Mouse (Mus musculus): Measurements from ENCODE around the gene Epn3. TPM values are rescaled to one million over a fixed set of nuclear protein-coding genes. Genes with fewer than 3 reads are reported as not detected.

Gene Epn3
- polyA plus RNA-seq, 1 experiment from 2014 or later = 0.66 TPM

GRCm38 (mm10) chr11:94464170-94464569 lies 35.6 kb downstream of the Epn3 start:
- Histone ChIP-seq H3K4me1 (peaks cover 29% of the 10 kb centered on the region), H3K4me3 (no peak overlapping the region), H3K27me3 (no peaks in the 10 kb centered on the region), H3K9ac (replicated peaks) (no peak overlapping the region), H3K36me3 (no peaks in the 10 kb centered on the region), H3K27ac (replicated peaks) (no peak overlapping the region), H3K4me2 (replicated peaks) (no peak overlapping the region), H3K9me3 (no peaks in the 10 kb centered on the region)
- WGBS = 54% methylated on average over 2 of the region's 2 CpGs
- no peak for ATAC-seq (replicated peaks)

GRCm38 (mm10) chr11:94461856-94462255 lies 37.9 kb downstream of the Epn3 start:
- whole genome bisulfite sequencing = 92% methylated on average over 11 of the region's 11 CpGs
- Histone ChIP-seq H3K4me3 (no peak overlapping the region), H3K9ac (replicated peaks) (no peak overlapping the region)

GRCm38 (mm10) chr11:94457001-94457400 lies 42.8 kb downstream of the Epn3 start:
- Histone ChIP-seq H3K27ac (replicated peaks) (no peak overlapping the region), H3K9me3 (no peaks in the 10 kb centered on the region)

More at GRCm38 (mm10) chr11:94461856-94462255, 37.9 kb downstream of the Epn3 start:
- ATAC-seq (replicated peaks) = no peak
- H3K4me2 ChIP-seq (replicated peaks) = no peak overlapping the region
- H3K27me3 ChIP-seq = no peaks in the 10 kb centered on the region
- H3K27ac ChIP-seq (replicated peaks) = no peak overlapping the region
- no peaks in the 10 kb centered on the region for H3K9me3 ChIP-seq
- H3K36me3 ChIP-seq = no peaks in the 10 kb centered on the region
- H3K4me1 ChIP-seq = peaks cover 15% of the 10 kb centered on the region

GRCm38 (mm10) chr11:94456347-94456746 lies 43.4 kb downstream of the Epn3 start:
- no peak for ATAC-seq (replicated peaks)
- H3K9ac ChIP-seq (replicated peaks) = no peak overlapping the region
- H3K36me3 ChIP-seq = no peaks in the 10 kb centered on the region
- no peaks in the 10 kb centered on the region for H3K27me3 ChIP-seq
- no peak overlapping the region for H3K27ac ChIP-seq (replicated peaks)
- peaks cover 12% of the 10 kb centered on the region for H3K4me1 ChIP-seq
- 81% methylated on average over 3 of the region's 3 CpGs for WGBS
- H3K9me3 ChIP-seq = no peaks in the 10 kb centered on the region
- no peak overlapping the region for H3K4me3 ChIP-seq
- no peak overlapping the region for H3K4me2 ChIP-seq (replicated peaks)

More at GRCm38 (mm10) chr11:94457001-94457400, 42.8 kb downstream of the Epn3 start:
- Histone ChIP-seq H3K9ac (replicated peaks) (no peak overlapping the region), H3K4me2 (replicated peaks) (no peak overlapping the region), H3K4me1 (peaks cover 12% of the 10 kb centered on the region), H3K4me3 (no peak overlapping the region), H3K27me3 (no peaks in the 10 kb centered on the region), H3K36me3 (no peaks in the 10 kb centered on the region)
- WGBS = 89% methylated on average over 15 of the region's 15 CpGs
- no peak for ATAC-seq (replicated peaks)

GRCm38 (mm10) chr11:94455161-94455820 lies 44.5 kb downstream of the Epn3 start:
- H3K27me3 ChIP-seq = no peaks in the 10 kb centered on the region
- 0 out of 2 replicates have a peak, but pooled peaks have one; percentile 44 for ATAC-seq (replicated peaks)
- peaks cover 15% of the 10 kb centered on the region for H3K4me1 ChIP-seq
- H3K9me3 ChIP-seq = no peaks in the 10 kb centered on the region
- no peak overlapping the region for H3K4me2 ChIP-seq (replicated peaks)
- no peak overlapping the region for H3K4me3 ChIP-seq
- no peaks in the 10 kb centered on the region for H3K36me3 ChIP-seq
- H3K27ac ChIP-seq (replicated peaks) = no peak overlapping the region
- H3K9ac ChIP-seq (replicated peaks) = no peak overlapping the region
- 60% methylated on average over 10 of the region's 10 CpGs for WGBS

GRCm38 (mm10) chr11:94454756-94455155 lies 45.0 kb downstream of the Epn3 start:
- WGBS = 67% methylated on average over 5 of the region's 5 CpGs
- ATAC-seq (replicated peaks) = no peak
- Histone ChIP-seq H3K27me3 (no peaks in the 10 kb centered on the region), H3K36me3 (no peaks in the 10 kb centered on the region), H3K9me3 (no peaks in the 10 kb centered on the region), H3K4me2 (replicated peaks) (no peak overlapping the region), H3K9ac (replicated peaks) (no peak overlapping the region), H3K4me3 (no peak overlapping the region), H3K4me1 (peaks cover 20% of the 10 kb centered on the region), H3K27ac (replicated peaks) (no peak overlapping the region)

- Histone ChIP-seq H3K4me2 (replicated peaks) (no peak overlapping the region), H3K27ac (replicated peaks) (no peak overlapping the region), H3K9ac (replicated peaks) (no peak overlapping the region), H3K4me3 (no peak overlapping the region), H3K4me1 (peaks cover 33% of the 10 kb centered on the region), H3K36me3 (no peaks in the 10 kb centered on the region), H3K27me3 (no peaks in the 10 kb centered on the region), H3K9me3 (no peaks in the 10 kb centered on the region)
- no peak for ATAC-seq (replicated peaks)
- whole genome bisulfite sequencing = 76% methylated on average over 12 of the region's 12 CpGs
Measured at GRCm38 (mm10) chr11:94451091-94451773, 48.5 kb downstream of the Epn3 start.

GRCm38 (mm10) chr11:94449886-94450285 lies 49.9 kb downstream of the Epn3 start:
- H3K4me3 ChIP-seq = no peak overlapping the region
- ATAC-seq (replicated peaks) = no peak
- peaks cover 35% of the 10 kb centered on the region for H3K4me1 ChIP-seq
- H3K27me3 ChIP-seq = no peaks in the 10 kb centered on the region
- no peak overlapping the region for H3K9ac ChIP-seq (replicated peaks)
- H3K36me3 ChIP-seq = no peaks in the 10 kb centered on the region
- H3K27ac ChIP-seq (replicated peaks) = peak overlapping the region; percentile 71
- WGBS = 41% methylated on average over 5 of the region's 5 CpGs
- no peaks in the 10 kb centered on the region for H3K9me3 ChIP-seq
- H3K4me2 ChIP-seq (replicated peaks) = no peak overlapping the region

- WGBS = 18% methylated on average over 8 of the region's 8 CpGs
- H3K9ac ChIP-seq (replicated peaks) = no peak overlapping the region
- peaks cover 36% of the 10 kb centered on the region for H3K4me1 ChIP-seq
- no peak overlapping the region for H3K4me3 ChIP-seq
- H3K27me3 ChIP-seq = no peaks in the 10 kb centered on the region
- no peaks in the 10 kb centered on the region for H3K36me3 ChIP-seq
- no peaks in the 10 kb centered on the region for H3K9me3 ChIP-seq
- H3K4me2 ChIP-seq (replicated peaks) = no peak overlapping the region
- 0 out of 2 replicates have a peak, but pooled peaks have one; percentile 20 for ATAC-seq (replicated peaks)
- peak overlapping the region; percentile 71 for H3K27ac ChIP-seq (replicated peaks)
Measured at GRCm38 (mm10) chr11:94449239-94449638, 50.5 kb downstream of the Epn3 start.

- no peaks in the 10 kb centered on the region for H3K36me3 ChIP-seq
- H3K4me1 ChIP-seq = peaks cover 38% of the 10 kb centered on the region
- no peak overlapping the region for H3K4me3 ChIP-seq
- no peak overlapping the region for H3K9ac ChIP-seq (replicated peaks)
- no peak overlapping the region for H3K27ac ChIP-seq (replicated peaks)
- no peak for ATAC-seq (replicated peaks)
- WGBS = 5% methylated on average over 3 of the region's 3 CpGs
- H3K4me2 ChIP-seq (replicated peaks) = no peak overlapping the region
- H3K27me3 ChIP-seq = no peaks in the 10 kb centered on the region
- H3K9me3 ChIP-seq = no peaks in the 10 kb centered on the region
Measured at GRCm38 (mm10) chr11:94447017-94447416, 52.8 kb downstream of the Epn3 start.

- no peak overlapping the region for H3K4me3 ChIP-seq
- no peaks in the 10 kb centered on the region for H3K9me3 ChIP-seq
- WGBS = 58% methylated on average over 4 of the region's 4 CpGs
- peaks cover 49% of the 10 kb centered on the region for H3K4me1 ChIP-seq
- H3K9ac ChIP-seq (replicated peaks) = no peak overlapping the region
- no peak overlapping the region for H3K4me2 ChIP-seq (replicated peaks)
- ATAC-seq (replicated peaks) = no peak
- H3K27ac ChIP-seq (replicated peaks) = no peak overlapping the region
- no peaks in the 10 kb centered on the region for H3K27me3 ChIP-seq
- H3K36me3 ChIP-seq = no peaks in the 10 kb centered on the region
Measured at GRCm38 (mm10) chr11:94445300-94445699, 54.5 kb downstream of the Epn3 start.

- H3K27me3 ChIP-seq = no peaks in the 10 kb centered on the region
- 57% methylated on average over 5 of the region's 5 CpGs for WGBS
- no peak overlapping the region for H3K4me3 ChIP-seq
- no peaks in the 10 kb centered on the region for H3K9me3 ChIP-seq
- no peaks in the 10 kb centered on the region for H3K36me3 ChIP-seq
- H3K27ac ChIP-seq (replicated peaks) = no peak overlapping the region
- H3K4me2 ChIP-seq (replicated peaks) = no peak overlapping the region
- ATAC-seq (replicated peaks) = no peak
- H3K9ac ChIP-seq (replicated peaks) = no peak overlapping the region
- H3K4me1 ChIP-seq = peaks cover 44% of the 10 kb centered on the region
Measured at GRCm38 (mm10) chr11:94444829-94445228, 54.9 kb downstream of the Epn3 start.
